Mouse (Mus musculus): ENCODE data around the gene Ugt1a2.

DNA sequence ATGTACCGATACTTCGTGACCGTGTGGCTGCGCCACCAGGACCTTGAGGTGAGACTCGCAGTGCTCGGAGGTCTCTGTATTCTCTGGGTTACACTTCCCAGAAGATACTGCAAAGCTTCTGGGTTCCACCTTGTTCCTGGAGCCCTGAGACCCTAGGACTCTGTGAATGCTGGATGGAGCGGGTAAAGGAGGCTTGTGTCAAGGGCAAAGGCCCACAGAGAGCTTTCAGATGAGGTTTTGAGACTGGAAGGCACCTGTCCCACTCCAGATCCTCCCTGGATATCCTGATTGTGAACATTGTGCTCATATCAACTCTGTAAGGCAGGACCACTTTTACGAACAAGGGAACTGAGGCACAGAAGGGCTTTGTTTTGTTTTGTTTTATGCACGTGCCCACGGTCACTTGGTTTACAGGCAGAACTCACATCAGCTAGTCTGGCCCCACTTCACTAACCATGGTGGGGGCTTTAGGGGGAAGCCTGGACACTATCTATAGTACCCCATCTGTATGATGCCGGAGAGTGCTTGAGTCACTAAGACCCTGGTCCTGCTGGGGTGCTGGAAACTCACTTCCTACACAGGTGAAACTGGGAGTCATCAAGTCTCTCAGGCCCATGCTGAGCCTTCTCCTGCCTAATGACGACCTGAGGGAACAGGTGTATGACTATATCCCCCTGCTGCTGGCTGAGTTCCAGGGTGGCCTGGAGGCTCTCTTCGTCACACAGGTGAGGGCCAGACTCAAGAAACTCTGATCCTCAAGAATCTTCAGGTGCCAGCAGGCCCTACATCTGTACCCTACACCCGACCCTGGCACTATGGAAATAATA lies 33.2 kb downstream of the Ugt1a2 start:
- TF ChIP-seq CTCF (IDR thresholded peaks at IDR 0.05; ENCODE audit: insufficient read depth, low read depth, low read length) (no peak), POLR2A (IDR thresholded peaks at IDR 0.05; ENCODE audit: insufficient read depth, low read depth, low read length) (no peak)
